Mouse (Mus musculus): ENCODE results near the gene Dhfr. TPM values are rescaled to one million over a fixed set of nuclear protein-coding genes. Genes with fewer than 3 reads are reported as not detected.

The Dhfr gene
- 1 to 10 TPM; 1.3 to 1.5 TPM for total RNA-seq (2021)
- long read RNA-seq, experiment 1, full-length matches to known transcripts: 1 of 2 reads
- long read RNA-seq, experiment 1, partial matches to known transcripts: 0 of 2 reads
- long read RNA-seq, experiment 1, other reads (novel, unspliced or antisense): 1 of 2 reads
- long read RNA-seq, experiment 2, full-length matches to known transcripts: 1 of 3 reads
- long read RNA-seq, experiment 2, partial matches to known transcripts: 0 of 3 reads
- long read RNA-seq, experiment 2, other reads (novel, unspliced or antisense): 2 of 3 reads

GRCm38 (mm10) chr13:92354456-92355271 lies at the start of gene Dhfr, which contains the start of gene Msh3:
Gene Dhfr (plus strand): TSS chr13:92354726.
Gene Msh3 (minus strand): TSS chr13:92355003.
- DNase-seq (ENCODE audit: low spot score in 2 of 2): peak; percentile 96 to 97
- H3K27ac ChIP-seq: peak within 1 kb of the TSS; percentile 96
- TF ChIP-seq CTCF (conservative IDR thresholded peaks at IDR 0.05): peak; percentile 87
- peak within 1 kb of the TSS; percentile 95 for H3K4me3 ChIP-seq

- no peak within 1 kb of the TSS for H3K4me3 ChIP-seq
- no peak within 1 kb of the TSS for H3K27ac ChIP-seq
- no peak for DNase-seq (ENCODE audit: low spot score in 2 of 2)
- no peak for TF ChIP-seq CTCF (conservative IDR thresholded peaks at IDR 0.05)
Observed at GRCm38 (mm10) chr13:92305680-92306079, 48.8 kb upstream of the Dhfr start, which contains the start of gene Gm20379. Gene Gm20379 (plus strand): TSS chr13:92305980.

GRCm38 (mm10) chr13:92314613-92315012 lies 39.9 kb upstream of the Dhfr start:
- Histone ChIP-seq H3K27ac (no peak overlapping the region), H3K4me3 (no peak overlapping the region)
- DNase-seq (ENCODE audit: low spot score in 2 of 2): no peak
- no peak for TF ChIP-seq CTCF (conservative IDR thresholded peaks at IDR 0.05)

GRCm38 (mm10) chr13:92320770-92321169 lies 33.8 kb upstream of the Dhfr start:
- H3K27ac ChIP-seq: no peak overlapping the region
- H3K4me3 ChIP-seq: no peak overlapping the region
- DNase-seq (ENCODE audit: low spot score in 2 of 2): no peak
- no peak for TF ChIP-seq CTCF (conservative IDR thresholded peaks at IDR 0.05)

GRCm38 (mm10) chr13:92326030-92326429 lies 28.5 kb upstream of the Dhfr start:
- no peak for DNase-seq (ENCODE audit: low spot score in 2 of 2)
- Histone ChIP-seq H3K4me3 (no peak overlapping the region), H3K27ac (no peak overlapping the region)
- no peak for TF ChIP-seq CTCF (conservative IDR thresholded peaks at IDR 0.05)

- TF ChIP-seq CTCF (conservative IDR thresholded peaks at IDR 0.05): no peak
- Histone ChIP-seq H3K4me3 (no peak overlapping the region), H3K27ac (no peak overlapping the region)
- DNase-seq (ENCODE audit: low spot score in 2 of 2): no peak
Observed at GRCm38 (mm10) chr13:92328000-92328399, 26.5 kb upstream of the Dhfr start.

GRCm38 (mm10) chr13:92330621-92331020 lies 23.9 kb upstream of the Dhfr start:
- TF ChIP-seq CTCF (conservative IDR thresholded peaks at IDR 0.05): no peak
- no peak for DNase-seq (ENCODE audit: low spot score in 2 of 2)
- Histone ChIP-seq H3K4me3 (no peak overlapping the region), H3K27ac (no peak overlapping the region)

GRCm38 (mm10) chr13:92332103-92332879 lies 22.2 kb upstream of the Dhfr start:
- H3K4me3 ChIP-seq: no peak overlapping the region
- no peak overlapping the region for H3K27ac ChIP-seq
- no peak for DNase-seq (ENCODE audit: low spot score in 2 of 2)
- no peak for TF ChIP-seq CTCF (conservative IDR thresholded peaks at IDR 0.05)

GRCm38 (mm10) chr13:92336857-92337256 lies 17.7 kb upstream of the Dhfr start:
- Histone ChIP-seq H3K4me3 (no peak overlapping the region), H3K27ac (no peak overlapping the region)
- TF ChIP-seq CTCF (conservative IDR thresholded peaks at IDR 0.05): no peak
- DNase-seq (ENCODE audit: low spot score in 2 of 2): no peak

GRCm38 (mm10) chr13:92337773-92338462 lies 16.6 kb upstream of the Dhfr start:
- H3K27ac ChIP-seq: no peak overlapping the region

GRCm38 (mm10) chr13:92339787-92340186 lies 14.7 kb upstream of the Dhfr start:
- no peak overlapping the region for H3K4me3 ChIP-seq
- TF ChIP-seq CTCF (conservative IDR thresholded peaks at IDR 0.05): no peak
- no peak for DNase-seq (ENCODE audit: low spot score in 2 of 2)
- H3K27ac ChIP-seq: no peak overlapping the region

More at GRCm38 (mm10) chr13:92337773-92338462, 16.6 kb upstream of the Dhfr start:
- peak; percentile 74 for TF ChIP-seq CTCF (conservative IDR thresholded peaks at IDR 0.05)
- DNase-seq (ENCODE audit: low spot score in 2 of 2): no peak
- no peak overlapping the region for H3K4me3 ChIP-seq

- Histone ChIP-seq H3K27ac (no peak overlapping the region), H3K4me3 (no peak overlapping the region)
- TF ChIP-seq CTCF (conservative IDR thresholded peaks at IDR 0.05): no peak
- no peak for DNase-seq (ENCODE audit: low spot score in 2 of 2)
Observed at GRCm38 (mm10) chr13:92344033-92344432, 10.5 kb upstream of the Dhfr start.

All from layer of hippocampus, adult 2 months (tissue).